19 mouse cellular contexts compared by ENCODE assay signal in the genomic region with DNA sequence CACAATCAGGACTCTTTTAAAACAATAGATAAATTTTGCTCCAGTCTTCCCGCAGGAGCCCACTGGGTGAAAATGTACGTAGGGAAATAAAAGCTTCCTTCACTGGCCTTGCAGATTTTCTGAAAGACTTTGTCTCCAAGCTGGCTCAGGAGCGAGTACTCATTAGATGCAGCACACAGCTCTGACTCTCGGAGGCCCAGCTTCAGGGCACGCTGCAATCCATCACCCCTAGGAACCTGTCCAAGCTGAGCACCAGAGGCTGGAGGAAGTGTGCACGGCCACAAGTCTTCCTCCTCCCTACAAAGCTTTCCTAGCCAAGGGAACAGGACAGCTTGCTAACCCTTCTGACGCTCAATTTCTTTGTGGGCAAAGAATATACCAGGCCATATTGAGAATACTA. TPM values are rescaled to one million over a fixed set of nuclear protein-coding genes. Genes with fewer than 3 reads are reported as not detected.
DNase-seq lines count a peak whose midpoint lies in the region; ATAC-seq and TF ChIP-seq lines count a peak whose summit lies in the region.
"Had no signal": no experiment of that assay in that cellular context is flagged by ENCODE, and none has a peak within 500 bp of the region (broad histone marks: within the 10 kb centered on the region; RNA-seq: fewer than 3 reads in every experiment).

No protein-coding gene starts in this region.

- DNase-seq in kidney, postnatal 0 days (ENCODE audit: low spot score), result peak; percentile 44
- DNase-seq in embryo, embryonic 10 days (ENCODE audit: low spot score), result peak; percentile 59
- DNase-seq in T-cell, adult 2 months (ENCODE audit: low spot score), result no peak
- no peak for DNase-seq in thymus, adult 2 months
- DNase-seq: forebrain, postnatal 0 days; heart, adult 18-20 months; heart, postnatal 14 days; kidney, adult 9 months; layer of hippocampus, postnatal 36 days; right cerebral cortex, adult 18-20 months; thymus, postnatal 25 days had no signal

- TF ChIP-seq CTCF in kidney, postnatal 0 days (IDR thresholded peaks at IDR 0.05; ENCODE audit: low read depth), result no peak
- no peak for TF ChIP-seq CTCF in thymus, adult 2 months (IDR thresholded peaks at IDR 0.05; ENCODE audit: borderline replicate concordance, control insufficient read depth, extremely low read depth, insufficient read depth, low read length, poor library complexity)

- no peak for ATAC-seq in kidney, postnatal 0 days (replicated peaks; ENCODE audit: low FRiP score, low read depth)
- no peak for ATAC-seq in kidney, embryonic 16.5 days (ENCODE audit: low FRiP score, low TSS enrichment)
- 0 out of 2 replicates have a peak, but pooled peaks have one; percentile 47 for ATAC-seq in hindbrain, embryonic 13.5 days (ENCODE audit: low FRiP score)
- ATAC-seq in neural tube, embryonic 12.5 days (ENCODE audit: low FRiP score, low read depth), result 0 out of 2 replicates have a peak, but pooled peaks have one; percentile 37
- ATAC-seq in frontal cortex, adult (ENCODE audit: low TSS enrichment), result no peak
- ATAC-seq: forebrain, postnatal 0 days had no signal

- TF ChIP-seq POLR2A in thymus, adult 2 months (IDR thresholded peaks at IDR 0.05; ENCODE audit: control insufficient read depth, extremely low read depth, insufficient read depth, low read length, poor library complexity), result no peak

- no peak overlapping the region for H3K9ac ChIP-seq in kidney, postnatal 0 days (ENCODE audit: low read depth, low read length)
- H3K9ac ChIP-seq in kidney, embryonic 16.5 days (replicated peaks; ENCODE audit: low read length), result no peak overlapping the region
- no peak overlapping the region for H3K9ac ChIP-seq in hindbrain, embryonic 13.5 days
- no peak overlapping the region for H3K9ac ChIP-seq in neural tube, embryonic 12.5 days
- H3K9ac ChIP-seq: embryonic facial prominence, embryonic 15.5 days; forebrain, postnatal 0 days; limb, embryonic 15.5 days; lung, embryonic 15.5 days had no signal

- no peak overlapping the region for H3K4me2 ChIP-seq in kidney, postnatal 0 days (ENCODE audit: low read length)
- H3K4me2 ChIP-seq in kidney, embryonic 16.5 days (replicated peaks; ENCODE audit: low read depth, low read length), result no peak overlapping the region
- H3K4me2 ChIP-seq in hindbrain, embryonic 13.5 days, result no peak overlapping the region
- H3K4me2 ChIP-seq in neural tube, embryonic 12.5 days (replicated peaks), result no peak overlapping the region
- H3K4me2 ChIP-seq: embryonic facial prominence, embryonic 15.5 days; limb, embryonic 15.5 days; lung, embryonic 15.5 days had no signal

- no peaks in the 10 kb centered on the region for H3K36me3 ChIP-seq in kidney, postnatal 0 days (ENCODE audit: insufficient read depth, low read length)
- no peaks in the 10 kb centered on the region for H3K36me3 ChIP-seq in kidney, embryonic 16.5 days (ENCODE audit: insufficient read depth, low read length)
- no peaks in the 10 kb centered on the region for H3K36me3 ChIP-seq in hindbrain, embryonic 13.5 days
- H3K36me3 ChIP-seq in neural tube, embryonic 12.5 days, result no peaks in the 10 kb centered on the region
- H3K36me3 ChIP-seq in thymus, adult 2 months (ENCODE audit: control insufficient read depth, insufficient read depth, low read length), result no peaks in the 10 kb centered on the region
- H3K36me3 ChIP-seq: embryonic facial prominence, embryonic 15.5 days; limb, embryonic 15.5 days; lung, embryonic 15.5 days had no signal

- no peak overlapping the region for H3K4me3 ChIP-seq in kidney, postnatal 0 days (replicated peaks; ENCODE audit: low read depth, low read length)
- no peak overlapping the region for H3K4me3 ChIP-seq in kidney, embryonic 16.5 days (ENCODE audit: low read length)
- no peak overlapping the region for H3K4me3 ChIP-seq in hindbrain, embryonic 13.5 days
- no peak overlapping the region for H3K4me3 ChIP-seq in neural tube, embryonic 12.5 days
- H3K4me3 ChIP-seq in thymus, adult 2 months (ENCODE audit: control insufficient read depth, insufficient read depth, low read length), result no peak overlapping the region
- H3K4me3 ChIP-seq: embryonic facial prominence, embryonic 15.5 days; limb, embryonic 15.5 days; lung, embryonic 15.5 days; megakaryocyte, embryonic 14.5 days had no signal

- H3K27me3 ChIP-seq in kidney, postnatal 0 days (ENCODE audit: insufficient read depth, low read length), result no peaks in the 10 kb centered on the region
- no peaks in the 10 kb centered on the region; the same call in 1 of the 2 replicates for H3K27me3 ChIP-seq in kidney, embryonic 16.5 days (ENCODE audit: insufficient read depth, low read length)
- H3K27me3 ChIP-seq in hindbrain, embryonic 13.5 days, result no peaks in the 10 kb centered on the region
- 0 out of 2 replicates have a peak, but pooled peaks cover 5% of the 10 kb centered on the region for H3K27me3 ChIP-seq in neural tube, embryonic 12.5 days (replicated peaks)
- H3K27me3 ChIP-seq in thymus, adult 2 months (ENCODE audit: control insufficient read depth, insufficient read depth, low read length), result no peaks in the 10 kb centered on the region
- H3K27me3 ChIP-seq: embryonic facial prominence, embryonic 15.5 days; lung, embryonic 15.5 days; megakaryocyte, embryonic 14.5 days had no signal

- H3K4me1 ChIP-seq in kidney, postnatal 0 days (replicated peaks; ENCODE audit: insufficient read depth, low read length), result peaks cover 5% of the 10 kb centered on the region; the same call in 1 of the 2 replicates
- peaks cover 16% of the 10 kb centered on the region; the same call in 1 of the 2 replicates for H3K4me1 ChIP-seq in kidney, embryonic 16.5 days (ENCODE audit: insufficient read depth, low read length)
- H3K4me1 ChIP-seq in hindbrain, embryonic 13.5 days (replicated peaks), result peaks cover 51% of the 10 kb centered on the region
- peaks cover 23% of the 10 kb centered on the region for H3K4me1 ChIP-seq in neural tube, embryonic 12.5 days
- no peaks in the 10 kb centered on the region for H3K4me1 ChIP-seq in thymus, adult 2 months (replicated peaks; ENCODE audit: control insufficient read depth, insufficient read depth, low read length)
- H3K4me1 ChIP-seq: megakaryocyte, embryonic 14.5 days had no signal

- no peak overlapping the region for H3K27ac ChIP-seq in kidney, postnatal 0 days
- H3K27ac ChIP-seq in kidney, embryonic 16.5 days (ENCODE audit: low read length), result no peak overlapping the region
- H3K27ac ChIP-seq in hindbrain, embryonic 13.5 days, result peak overlapping the region; percentile 69
- no peak overlapping the region for H3K27ac ChIP-seq in neural tube, embryonic 12.5 days
- H3K27ac ChIP-seq in thymus, adult 2 months (ENCODE audit: control insufficient read depth, insufficient read depth, low read length), result no peak overlapping the region
- H3K27ac ChIP-seq: embryonic facial prominence, embryonic 15.5 days; limb, embryonic 15.5 days; lung, embryonic 15.5 days had no signal

- H3K9me3 ChIP-seq in kidney, postnatal 0 days (replicated peaks; ENCODE audit: low read length), result no peaks in the 10 kb centered on the region
- no peaks in the 10 kb centered on the region for H3K9me3 ChIP-seq in kidney, embryonic 16.5 days (ENCODE audit: low read length)
- H3K9me3 ChIP-seq in hindbrain, embryonic 13.5 days, result no peaks in the 10 kb centered on the region
- H3K9me3 ChIP-seq in neural tube, embryonic 12.5 days, result no peaks in the 10 kb centered on the region
- H3K9me3 ChIP-seq: embryonic facial prominence, embryonic 15.5 days; limb, embryonic 15.5 days; lung, embryonic 15.5 days; megakaryocyte, embryonic 14.5 days had no signal

- 33% methylated on average over 7 of the region's 7 CpGs for WGBS in kidney, postnatal 0 days
- 33% methylated on average over 7 of the region's 7 CpGs for WGBS in kidney, embryonic 16.5 days
- 33% methylated on average over 7 of the region's 7 CpGs for WGBS in hindbrain, embryonic 13.5 days
- WGBS in neural tube, embryonic 12.5 days, result 27% methylated on average over 7 of the region's 7 CpGs
- 36% methylated on average over 7 of the region's 7 CpGs for WGBS in thymus, adult 2 months

RNA-seq across cellular contexts. Expression of a gene that starts 38.9 kb away (rescaled TPM):
- polyA plus RNA-seq in kidney, postnatal 0 days (2015; fragmentation: Nextera tagmentation; extraction: Ambion mirVana), result 6.6 and 6.7 TPM in 2 replicates
- 10.0 and 12.8 TPM in 2 replicates for polyA plus RNA-seq in kidney, embryonic 16.5 days (2015; fragmentation: Nextera tagmentation; extraction: Ambion mirVana)
- polyA plus RNA-seq in hindbrain, embryonic 13.5 days (2015; fragmentation: Nextera tagmentation; extraction: Ambion mirVana), result 40.0 and 41.1 TPM in 2 replicates
- 48.8 and 49.0 TPM in 2 replicates for polyA plus RNA-seq in neural tube, embryonic 12.5 days (2016; fragmentation: Nextera tagmentation; extraction: Ambion mirVana)
- polyA plus RNA-seq in thymus, adult 2 months (2012; rRNA removed), result 13.3 and 13.4 TPM in 2 replicates

Comparison
In these comparisons a context has a peak if more than half of its experiments do, and no peak if none do; other contexts are left out.
1. ATAC-seq: peak in hindbrain, embryonic 13.5 days (single experiment) and neural tube, embryonic 12.5 days (single experiment); none in kidney, postnatal 0 days (single experiment), kidney, embryonic 16.5 days (single experiment) and frontal cortex, adult (single experiment).
2. DNase-seq: peak in kidney, postnatal 0 days (single experiment) and embryo, embryonic 10 days (single experiment); none in T-cell, adult 2 months (single experiment) and thymus, adult 2 months (single experiment).